Mouse (Mus musculus) G1E (cell line): ENCODE data around the gene Cmya5. TPM values are rescaled to one million over a fixed set of nuclear protein-coding genes. Genes with fewer than 3 reads are reported as not detected.
"Not testable (repeated sequence)": the region's sequence is repeated elsewhere in the genome, so short reads cannot be mapped to it uniquely, and the experiment has no call there.

ENCODE experiments used
- ATAC-seq: 2 replicates; pipeline ENCODE4 v1.8.0; 2016; ENCODE audit warnings: mild to moderate bottlenecking; ENCODE audit not compliant: insufficient number of reproducible peaks, poor library complexity, low FRiP score, severe bottlenecking; ENCODE audit errors: extremely low read depth
- DNase-seq: peaks from one replicate; pipeline ENCODE4 v3.0.0; 2012; ENCODE audit warnings: low spot score
- H3K27me3 ChIP-seq: 2 replicates; pipeline ENCODE4 v1.6.1; 2012; ENCODE audit warnings: mild to moderate bottlenecking, low read length, inconsistent platforms; ENCODE audit not compliant: insufficient read depth
- H3K36me3 ChIP-seq: replicated peaks from 2 replicates; pipeline ENCODE3; 2012; ENCODE audit warnings: mild to moderate bottlenecking, inconsistent platforms
- H3K4me1 ChIP-seq: 2 replicates; pipeline ENCODE4 v1.6.1; 2012; ENCODE audit warnings: low read depth, low read length, inconsistent platforms, mixed read lengths; ENCODE audit not compliant: insufficient read depth
- H3K4me3 ChIP-seq: 2 replicates; pipeline ENCODE4 v1.5.1; 2012; ENCODE audit warnings: low read depth, mild to moderate bottlenecking, inconsistent platforms, low read length, moderate library complexity, mixed read lengths
- H3K9me3 ChIP-seq: replicated peaks from 2 replicates; pipeline ENCODE4 v1.6.1; 2012; ENCODE audit warnings: inconsistent platforms
- CTCF ChIP-seq: IDR thresholded peaks from 2 replicates; pipeline ENCODE4 v1.5.1; 2012; ENCODE audit warnings: low read depth, low read length, inconsistent platforms, mixed read lengths
- GATA1 ChIP-seq: IDR thresholded peaks from 2 replicates; pipeline ENCODE4 v1.6.1; 2012; ENCODE audit warnings: borderline replicate concordance, low read length, inconsistent platforms, mixed read lengths
- GATA2 ChIP-seq: IDR thresholded peaks from 2 replicates; pipeline ENCODE4 v1.6.1; 2012; ENCODE audit warnings: low read depth, low read length, inconsistent platforms, borderline replicate concordance
- POLR2AphosphoS5 ChIP-seq: IDR thresholded peaks from 2 replicates; pipeline ENCODE4 v1.6.1; 2012; ENCODE audit warnings: low read depth, low read length, inconsistent platforms; ENCODE audit not compliant: insufficient replicate concordance
- TAL1 ChIP-seq: conservative IDR thresholded peaks from 2 replicates; pipeline ENCODE4 v1.6.1; 2012; ENCODE audit warnings: low read depth, low read length, inconsistent platforms, mixed read lengths
- polyA plus RNA-seq: library from polyadenylated mRNA; stranded (reverse); fragments of >175 nt; gene quantifications from 2 replicates; pipeline ENCODE4 v1.2.3, GENCODE M21; 2012
- total RNA-seq, 2 experiments: library from RNA; stranded (forward) in 1 of 2; stranded (reverse) in 1 of 2; fragments of 200-1000 nt in 1 of 2; fragments of >200 nt in 1 of 2; fragmentation: Nextera tagmentation in 1 of 2; gene quantifications; 2 replicates each; pipeline ENCODE4 v1.2.3; 2014 to 2017

Cmya5 gene
- total and polyA plus RNA-seq, 3 experiments, result 0.11 TPM; not detected in 2

- no peaks in the 10 kb centered on the region for H3K9me3 ChIP-seq
- no peak overlapping the region for H3K4me3 ChIP-seq
- TF ChIP-seq GATA1 (no peak), CTCF (no peak), TAL1 (no peak), GATA2 (no peak), POLR2AphosphoS5 (no peak)
- ATAC-seq, result no peak
- no peaks in the 10 kb centered on the region for H3K4me1 ChIP-seq
- DNase-seq, result no peak
- H3K27me3 ChIP-seq, result peaks cover 10% of the 10 kb centered on the region
- no peaks in the 10 kb centered on the region for H3K36me3 ChIP-seq
Observed at GRCm38 (mm10) chr13:93092916-93093429, 51.6 kb downstream of the Cmya5 start.

- TF ChIP-seq GATA1 (no peak), TAL1 (no peak), GATA2 (no peak), POLR2AphosphoS5 (no peak), CTCF (no peak)
- ATAC-seq, result no peak
Observed at GRCm38 (mm10) chr13:93091866-93092455, 52.6 kb downstream of the Cmya5 start.

GRCm38 (mm10) chr13:93091176-93091575 is 53.3 kb downstream of the Cmya5 start:
- TF ChIP-seq TAL1 (no peak), GATA2 (no peak), GATA1 (no peak), POLR2AphosphoS5 (no peak), CTCF (no peak)
- Histone ChIP-seq H3K36me3 (no peaks in the 10 kb centered on the region), H3K9me3 (no peaks in the 10 kb centered on the region), H3K4me3 (no peak overlapping the region), H3K4me1 (no peaks in the 10 kb centered on the region), H3K27me3 (peaks cover 10% of the 10 kb centered on the region)
- no peak for DNase-seq
- ATAC-seq, result no peak

More at GRCm38 (mm10) chr13:93091866-93092455, 52.6 kb downstream of the Cmya5 start:
- Histone ChIP-seq H3K27me3 (peaks cover 10% of the 10 kb centered on the region), H3K4me1 (no peaks in the 10 kb centered on the region), H3K9me3 (no peaks in the 10 kb centered on the region), H3K36me3 (no peaks in the 10 kb centered on the region), H3K4me3 (no peak overlapping the region)
- DNase-seq, result no peak

- H3K4me1 ChIP-seq, result no peaks in the 10 kb centered on the region
- H3K9me3 ChIP-seq, result no peaks in the 10 kb centered on the region
- ATAC-seq (no peak), DNase-seq (no peak)
- H3K27me3 ChIP-seq, result peaks cover 10% of the 10 kb centered on the region
- TF ChIP-seq GATA2, result no peak
- no peak for TF ChIP-seq POLR2AphosphoS5
- no peak for TF ChIP-seq CTCF
- TF ChIP-seq TAL1, result no peak
- no peak for TF ChIP-seq GATA1
- H3K36me3 ChIP-seq, result no peaks in the 10 kb centered on the region
- no peak overlapping the region for H3K4me3 ChIP-seq
Observed at GRCm38 (mm10) chr13:93089481-93089880, 55.0 kb downstream of the Cmya5 start.

- peaks cover 11% of the 10 kb centered on the region for H3K27me3 ChIP-seq
- no peaks in the 10 kb centered on the region for H3K9me3 ChIP-seq
- H3K36me3 ChIP-seq, result no peaks in the 10 kb centered on the region
- no peak for DNase-seq
- no peaks in the 10 kb centered on the region for H3K4me1 ChIP-seq
- TF ChIP-seq GATA1, result no peak
- TF ChIP-seq GATA2, result no peak
- no peak for TF ChIP-seq CTCF
- ATAC-seq, result no peak
- H3K4me3 ChIP-seq, result no peak overlapping the region
Observed at GRCm38 (mm10) chr13:93085711-93086110, 58.8 kb downstream of the Cmya5 start.

GRCm38 (mm10) chr13:93082324-93082723 is 62.2 kb downstream of the Cmya5 start:
- not testable (repeated sequence) for H3K27me3 ChIP-seq, H3K4me3 ChIP-seq, ATAC-seq, H3K4me1 ChIP-seq, H3K36me3 ChIP-seq, H3K9me3 ChIP-seq, DNase-seq
